Mouse (Mus musculus) ovary, adult 18-20 months (tissue): ENCODE data around the gene Igsf9b.

ENCODE experiments used
- DNase-seq: peaks from one replicate; pipeline ENCODE4 v3.0.0; 2022; ENCODE audit warnings: low spot score, mixed read lengths

Igsf9b gene

GRCm38 (mm10) chr9:27298411-27299285, at the start of gene Igsf9b:
TSS of gene Igsf9b (plus strand) at chr9:27299204.
- peak; percentile 86 for DNase-seq

GRCm38 (mm10) chr9:27252034-27252714, 46.8 kb upstream of the Igsf9b start:
- no peak for DNase-seq

- no peak for DNase-seq
These were observed 42.5 kb upstream of the Igsf9b start for GRCm38 (mm10) chr9:27256454-27256853.

GRCm38 (mm10) chr9:27260378-27260947, 38.5 kb upstream of the Igsf9b start:
- DNase-seq, result no peak

GRCm38 (mm10) chr9:27261905-27262304, 37.1 kb upstream of the Igsf9b start:
- DNase-seq, result no peak

GRCm38 (mm10) chr9:27265009-27265408, 34.0 kb upstream of the Igsf9b start:
- DNase-seq, result no peak

GRCm38 (mm10) chr9:27267878-27268277, 31.1 kb upstream of the Igsf9b start:
- no peak for DNase-seq

GRCm38 (mm10) chr9:27268493-27268892, 30.5 kb upstream of the Igsf9b start:
- no peak for DNase-seq

GRCm38 (mm10) chr9:27269322-27269721, 29.7 kb upstream of the Igsf9b start:
- no peak for DNase-seq

GRCm38 (mm10) chr9:27269904-27270303, 29.1 kb upstream of the Igsf9b start:
- no peak for DNase-seq

GRCm38 (mm10) chr9:27271899-27272298, 27.1 kb upstream of the Igsf9b start:
- no peak for DNase-seq

GRCm38 (mm10) chr9:27272858-27273257, 26.1 kb upstream of the Igsf9b start:
- DNase-seq, result no peak

- no peak for DNase-seq
These were observed 22.6 kb upstream of the Igsf9b start for GRCm38 (mm10) chr9:27276282-27276839.

GRCm38 (mm10) chr9:27277401-27278087, 21.5 kb upstream of the Igsf9b start:
- no peak for DNase-seq

GRCm38 (mm10) chr9:27279041-27279440, 20.0 kb upstream of the Igsf9b start:
- DNase-seq, result no peak

GRCm38 (mm10) chr9:27280976-27281375, 18.0 kb upstream of the Igsf9b start:
- no peak for DNase-seq

GRCm38 (mm10) chr9:27285719-27286249, 13.2 kb upstream of the Igsf9b start:
- DNase-seq, result no peak

- no peak for DNase-seq
These were observed 12.7 kb upstream of the Igsf9b start for GRCm38 (mm10) chr9:27286296-27286695.

- DNase-seq, result no peak
These were observed 12.1 kb upstream of the Igsf9b start for GRCm38 (mm10) chr9:27286859-27287258.

- no peak for DNase-seq
These were observed 11.6 kb upstream of the Igsf9b start for GRCm38 (mm10) chr9:27287419-27287818.

- DNase-seq, result no peak
These were observed 10.6 kb upstream of the Igsf9b start for GRCm38 (mm10) chr9:27288442-27288841.
